Mouse (Mus musculus) embryonic facial prominence, embryonic 12.5 days (tissue): ENCODE measurements around the gene Laptm4a. TPM values are rescaled to one million over a fixed set of nuclear protein-coding genes. Genes with fewer than 3 reads are reported as not detected.

Experiments used
- ATAC-seq: fragments of 200-750 bp; cut with Nextera tagmentation; 2 replicates; pipeline ENCODE4 v1.8.0; 2017; ENCODE audit not compliant: insufficient number of reproducible peaks, insufficient read depth, low FRiP score, low TSS enrichment
- H3K27ac ChIP-seq: fragments of 300-500 bp; sonication (generic); 2 replicates; pipeline ENCODE4 v1.5.1; 2016; ENCODE audit warnings: mild to moderate bottlenecking
- H3K27me3 ChIP-seq: fragments of 300-500 bp; sonication (generic); 2 replicates; pipeline ENCODE4 v1.6.1; 2016; ENCODE audit warnings: mild to moderate bottlenecking, moderate library complexity
- H3K36me3 ChIP-seq: fragments of 300-500 bp; sonication (generic); 2 replicates; pipeline ENCODE4 v1.6.1; 2016; ENCODE audit warnings: mild to moderate bottlenecking
- H3K4me1 ChIP-seq: fragments of 300-500 bp; sonication (generic); 2 replicates; pipeline ENCODE4 v1.6.1; 2016
- H3K4me2 ChIP-seq: fragments of 300-500 bp; sonication (generic); replicated peaks from 2 replicates; pipeline ENCODE4 v1.6.1; 2016; ENCODE audit warnings: mild to moderate bottlenecking, moderate library complexity
- H3K4me3 ChIP-seq: fragments of 300-500 bp; sonication (generic); 2 replicates; pipeline ENCODE4 v1.5.1; 2016; ENCODE audit warnings: mild to moderate bottlenecking
- H3K9ac ChIP-seq: fragments of 300-500 bp; sonication (generic); 2 replicates; pipeline ENCODE4 v1.6.1; 2016; ENCODE audit warnings: mild to moderate bottlenecking, moderate library complexity
- H3K9me3 ChIP-seq: fragments of 300-500 bp; sonication (generic); 2 replicates; pipeline ENCODE4 v1.6.1; 2016; ENCODE audit warnings: mild to moderate bottlenecking, moderate library complexity
- WGBS: fragments of 180-500 bp; shearing (Covaris S2); methylation state at CpG from one replicate; pipeline ENCODE4 v1.1.7; 2016; 5-methylcytosine and 5-hydroxymethylcytosine counted together
- polyA plus RNA-seq: library from polyadenylated mRNA; unstranded; fragments of >200 nt; fragmentation: Nextera tagmentation; extraction: Ambion mirVana; gene quantifications from 2 replicates; pipeline ENCODE4 v1.2.1, GENCODE M21; 2016

Gene Laptm4a
- polyA plus RNA-seq: 271 and 307 TPM in 2 replicates

DNA sequence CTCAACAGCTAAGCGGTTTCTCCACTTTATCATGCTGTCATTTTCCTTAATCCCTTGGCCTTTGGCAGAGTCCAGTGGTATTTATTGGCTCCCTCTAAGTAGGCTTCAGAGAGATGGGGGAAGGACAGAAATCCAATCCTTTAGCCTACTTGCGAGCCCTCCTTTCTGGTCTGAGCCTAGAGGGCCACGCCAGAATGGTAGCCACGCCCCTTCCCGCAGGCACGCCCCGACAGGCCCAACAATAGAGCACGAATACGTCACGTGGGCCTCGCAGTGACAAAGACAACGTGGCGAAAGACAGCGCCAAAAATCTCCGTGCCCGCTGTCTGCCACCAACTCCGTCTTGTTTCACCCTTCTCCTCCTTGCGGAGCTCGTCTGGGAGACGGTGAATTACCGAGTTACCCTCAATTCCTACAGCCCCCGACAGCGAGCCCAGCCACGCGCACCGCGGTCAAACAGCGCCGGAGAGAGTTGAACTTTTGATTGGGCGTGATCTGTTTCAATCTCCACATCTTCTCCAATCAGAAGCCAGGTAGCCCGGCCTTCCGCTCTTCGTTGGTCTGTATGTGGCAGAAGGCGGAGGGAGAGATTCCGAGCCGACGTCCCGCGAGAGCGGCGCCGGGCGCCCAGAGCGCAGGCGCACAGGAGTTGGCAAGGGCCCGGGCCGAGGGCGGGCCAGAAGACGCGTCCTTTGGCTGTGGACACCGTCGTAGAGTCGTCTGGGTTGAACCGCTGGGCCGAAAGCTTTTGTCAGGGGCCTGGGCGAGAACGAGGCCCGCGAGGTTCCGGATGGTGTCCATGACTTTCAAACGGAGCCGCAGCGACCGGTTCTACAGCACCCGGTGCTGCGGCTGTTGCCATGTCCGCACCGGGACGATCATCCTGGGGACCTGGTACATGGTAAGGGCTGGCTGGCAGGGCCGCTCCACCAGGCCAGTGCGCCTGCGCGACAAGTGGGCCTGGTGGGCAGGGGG is at the start of gene Laptm4a:
Laptm4a (plus strand) TSS at position 271 of the 975 bp plus-strand sequence.
- H3K4me3 ChIP-seq: peak within 1 kb of the TSS; percentile 67
- peak within 1 kb of the TSS; percentile 96 for H3K27ac ChIP-seq
- peaks cover 9% of the 10 kb centered on the region for H3K36me3 ChIP-seq
- no peaks in the 10 kb centered on the region for H3K9me3 ChIP-seq
- H3K4me2 ChIP-seq: peak within 1 kb of the TSS; percentile 70
- H3K9ac ChIP-seq: peak within 1 kb of the TSS; percentile 89
- no peaks in the 10 kb centered on the region for H3K27me3 ChIP-seq
- under 1% methylated on average over 73 of the region's 73 CpGs for WGBS
- peak; percentile 97 for ATAC-seq
- H3K4me1 ChIP-seq: peaks cover 29% of the 10 kb centered on the region

DNA sequence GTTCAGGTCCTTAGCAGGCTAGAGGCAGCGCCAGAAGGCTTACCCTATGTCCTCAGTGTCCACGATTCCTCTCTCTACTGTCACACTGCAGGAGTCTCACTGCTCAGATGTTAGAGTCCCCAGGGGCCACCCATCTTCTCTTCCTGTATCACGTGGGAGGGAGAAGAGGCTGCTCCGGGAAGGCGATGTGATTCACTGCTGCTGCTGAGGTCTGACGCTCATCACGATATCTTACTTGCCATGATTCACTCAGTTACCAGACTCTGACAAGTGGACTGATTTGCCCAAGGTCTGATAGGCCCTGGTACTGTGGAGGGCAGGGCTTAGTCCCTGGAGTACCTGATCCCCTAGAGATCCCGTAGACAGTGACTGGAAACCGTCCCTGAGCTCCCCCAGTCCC is 45.9 kb upstream of the Laptm4a start:
- no peak overlapping the region for H3K4me3 ChIP-seq
- H3K27me3 ChIP-seq: no peaks in the 10 kb centered on the region
- ATAC-seq: no peak
- H3K27ac ChIP-seq: no peak overlapping the region
- no peaks in the 10 kb centered on the region for H3K4me1 ChIP-seq
- no peak overlapping the region for H3K9ac ChIP-seq
- WGBS: 83% methylated on average over 9 of the region's 9 CpGs
- H3K4me2 ChIP-seq: no peak overlapping the region
- H3K36me3 ChIP-seq: no peaks in the 10 kb centered on the region
- no peaks in the 10 kb centered on the region for H3K9me3 ChIP-seq

DNA sequence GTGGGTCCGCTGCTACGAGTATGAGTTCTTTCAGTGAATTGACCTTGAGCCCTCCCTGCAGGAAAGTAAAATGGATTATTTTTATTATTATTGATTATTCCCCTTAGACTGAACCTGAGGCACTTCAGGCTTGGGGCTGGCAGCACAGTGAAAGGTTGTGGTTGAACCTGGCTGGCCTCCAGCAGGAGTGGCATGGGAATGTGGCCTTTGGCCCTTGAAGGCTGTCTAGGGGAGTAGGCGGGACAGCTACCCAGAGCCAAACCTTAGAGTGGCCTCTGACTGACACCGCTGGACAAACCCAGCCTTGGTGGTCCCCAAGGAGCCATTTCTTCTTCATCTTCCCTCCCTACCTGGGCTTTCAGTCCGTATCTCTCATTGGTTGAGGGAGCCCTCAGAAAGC is 44.6 kb upstream of the Laptm4a start:
- H3K27ac ChIP-seq: no peak overlapping the region
- H3K9ac ChIP-seq: no peak overlapping the region
- H3K4me1 ChIP-seq: no peaks in the 10 kb centered on the region
- H3K36me3 ChIP-seq: no peaks in the 10 kb centered on the region
- H3K4me3 ChIP-seq: no peak overlapping the region
- ATAC-seq: no peak
- H3K4me2 ChIP-seq: no peak overlapping the region
- WGBS: 72% methylated on average over 5 of the region's 5 CpGs
- H3K9me3 ChIP-seq: no peaks in the 10 kb centered on the region
- no peaks in the 10 kb centered on the region for H3K27me3 ChIP-seq

DNA sequence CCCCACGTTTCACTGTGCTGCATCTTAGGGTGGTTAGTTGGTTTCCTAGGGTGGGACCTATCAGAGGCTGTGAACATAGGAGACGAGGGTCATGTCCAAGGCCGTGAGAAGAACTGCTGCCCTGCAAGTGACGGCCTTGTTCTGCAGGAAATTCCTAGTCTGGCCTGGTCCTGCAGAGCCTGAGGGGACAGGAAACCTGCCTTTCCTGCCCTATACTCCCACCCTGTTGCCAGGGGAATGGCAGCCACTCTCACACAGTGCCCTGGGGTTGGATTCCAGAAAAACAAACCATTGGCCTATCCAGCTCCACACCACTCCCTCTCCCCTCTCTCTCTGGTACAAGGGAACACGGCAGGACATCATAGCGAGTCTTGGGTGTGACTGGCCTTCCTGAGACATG is 44.1 kb upstream of the Laptm4a start:
- H3K36me3 ChIP-seq: no peaks in the 10 kb centered on the region
- H3K9ac ChIP-seq: no peak overlapping the region
- 0 out of 2 replicates have a peak, but pooled peaks have one; percentile 11 for ATAC-seq
- no peak overlapping the region for H3K4me3 ChIP-seq
- H3K9me3 ChIP-seq: no peaks in the 10 kb centered on the region
- H3K27me3 ChIP-seq: no peaks in the 10 kb centered on the region
- no peaks in the 10 kb centered on the region for H3K4me1 ChIP-seq
- no peak overlapping the region for H3K27ac ChIP-seq
- 66% methylated on average over 6 of the region's 6 CpGs for WGBS
- no peak overlapping the region for H3K4me2 ChIP-seq

DNA sequence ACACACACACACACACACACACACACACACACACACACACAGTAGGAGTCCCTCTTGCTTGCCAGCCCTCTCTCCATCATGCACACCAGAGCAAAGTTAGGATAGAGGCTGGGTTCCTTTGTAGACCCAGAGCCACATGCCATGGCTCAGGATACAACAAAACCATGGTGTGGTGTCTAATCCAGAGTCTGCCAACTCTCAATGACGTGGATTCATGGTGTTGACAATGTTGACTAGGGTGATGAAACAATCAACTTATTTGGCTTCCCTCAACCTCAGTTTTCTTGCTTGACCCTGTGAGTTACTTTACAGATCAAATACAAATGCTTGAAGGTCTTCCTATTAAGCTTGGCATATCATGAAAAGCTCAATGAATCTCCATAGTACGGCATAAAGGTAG is 42.7 kb upstream of the Laptm4a start:
- Histone ChIP-seq H3K9me3 (no peaks in the 10 kb centered on the region), H3K36me3 (no peaks in the 10 kb centered on the region), H3K9ac (no peak overlapping the region), H3K27ac (no peak overlapping the region), H3K4me2 (no peak overlapping the region), H3K27me3 (no peaks in the 10 kb centered on the region), H3K4me1 (no peaks in the 10 kb centered on the region), H3K4me3 (no peak overlapping the region)
- no peak for ATAC-seq
- WGBS: 87% methylated on average over 2 of the region's 2 CpGs

DNA sequence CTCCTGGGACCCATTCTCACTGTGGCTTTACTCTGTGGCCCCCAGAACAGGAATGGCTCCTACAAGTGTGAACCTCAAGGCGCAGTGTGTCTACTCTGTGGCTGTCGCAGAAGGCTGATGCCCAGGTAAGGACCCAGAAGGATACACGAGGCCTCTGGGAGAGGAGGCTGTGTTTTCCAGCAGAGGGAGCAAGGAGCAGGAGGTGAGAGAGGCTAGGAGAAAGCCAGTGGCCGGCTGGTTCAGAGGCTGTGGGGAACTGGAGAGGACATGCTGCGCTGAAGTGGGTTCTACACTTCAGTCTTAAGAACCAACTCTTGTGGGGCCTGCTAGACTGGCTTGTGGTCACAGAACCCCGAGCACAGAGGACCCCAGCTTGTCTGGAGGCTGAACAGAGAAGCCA is 42.1 kb upstream of the Laptm4a start:
- Histone ChIP-seq H3K27me3 (no peaks in the 10 kb centered on the region), H3K4me3 (no peak overlapping the region), H3K9ac (no peak overlapping the region), H3K4me2 (no peak overlapping the region), H3K27ac (no peak overlapping the region), H3K9me3 (no peaks in the 10 kb centered on the region), H3K36me3 (no peaks in the 10 kb centered on the region), H3K4me1 (0 out of 2 replicates have a peak, but pooled peaks cover under 1% of the 10 kb centered on the region)
- no peak for ATAC-seq
- WGBS: 53% methylated on average over 6 of the region's 6 CpGs

DNA sequence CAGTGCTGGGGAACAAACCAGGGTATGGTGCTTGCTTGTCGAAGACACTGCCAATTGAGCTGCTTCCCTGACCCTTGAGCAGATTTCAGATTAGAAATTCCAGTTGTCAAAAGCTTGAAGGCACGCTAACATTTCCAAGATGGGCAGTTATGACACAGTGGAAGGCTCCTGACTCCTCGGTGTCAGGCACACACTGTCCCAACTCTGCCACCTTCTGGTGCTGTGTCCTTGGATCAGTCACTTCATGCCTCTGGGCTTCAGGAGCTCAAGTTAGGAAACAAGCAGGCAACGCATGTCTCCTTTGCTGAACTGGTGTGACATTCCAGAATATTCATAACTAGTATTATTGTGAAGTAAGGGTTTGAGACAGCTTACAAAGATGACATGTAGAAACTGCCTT is 39.7 kb upstream of the Laptm4a start:
- peaks cover 17% of the 10 kb centered on the region for H3K4me1 ChIP-seq
- H3K27me3 ChIP-seq: no peaks in the 10 kb centered on the region
- no peaks in the 10 kb centered on the region for H3K36me3 ChIP-seq
- no peaks in the 10 kb centered on the region for H3K9me3 ChIP-seq
- no peak overlapping the region for H3K9ac ChIP-seq
- no peak overlapping the region for H3K4me3 ChIP-seq
- no peak overlapping the region for H3K4me2 ChIP-seq
- H3K27ac ChIP-seq: no peak overlapping the region
- no peak for ATAC-seq
- 44% methylated on average over 4 of the region's 4 CpGs for WGBS

DNA sequence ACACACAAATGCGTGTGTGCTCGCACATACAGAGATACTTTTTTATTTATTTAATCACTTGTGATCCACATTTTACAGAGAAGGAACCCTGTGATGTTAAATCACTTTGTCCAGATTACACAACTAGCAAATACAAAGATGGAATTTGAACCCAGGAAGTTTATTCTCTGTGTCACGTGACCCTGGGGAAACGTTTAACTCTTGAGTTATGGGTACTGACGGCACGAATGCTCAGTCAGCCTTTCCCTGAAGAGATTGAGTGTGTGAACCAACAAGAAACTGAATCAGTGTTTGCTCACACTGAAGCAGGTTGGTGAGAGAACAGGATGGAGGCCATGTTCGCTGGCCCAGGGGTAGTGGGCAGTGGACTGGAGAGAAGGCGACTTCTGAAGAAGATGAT is 39.1 kb upstream of the Laptm4a start:
- H3K4me2 ChIP-seq: no peak overlapping the region
- H3K4me1 ChIP-seq: peaks cover 17% of the 10 kb centered on the region
- H3K27me3 ChIP-seq: no peaks in the 10 kb centered on the region
- H3K27ac ChIP-seq: no peak overlapping the region
- no peaks in the 10 kb centered on the region for H3K9me3 ChIP-seq
- H3K9ac ChIP-seq: no peak overlapping the region
- H3K4me3 ChIP-seq: no peak overlapping the region
- 78% methylated on average over 8 of the region's 8 CpGs for WGBS
- H3K36me3 ChIP-seq: no peaks in the 10 kb centered on the region
- ATAC-seq: no peak

DNA sequence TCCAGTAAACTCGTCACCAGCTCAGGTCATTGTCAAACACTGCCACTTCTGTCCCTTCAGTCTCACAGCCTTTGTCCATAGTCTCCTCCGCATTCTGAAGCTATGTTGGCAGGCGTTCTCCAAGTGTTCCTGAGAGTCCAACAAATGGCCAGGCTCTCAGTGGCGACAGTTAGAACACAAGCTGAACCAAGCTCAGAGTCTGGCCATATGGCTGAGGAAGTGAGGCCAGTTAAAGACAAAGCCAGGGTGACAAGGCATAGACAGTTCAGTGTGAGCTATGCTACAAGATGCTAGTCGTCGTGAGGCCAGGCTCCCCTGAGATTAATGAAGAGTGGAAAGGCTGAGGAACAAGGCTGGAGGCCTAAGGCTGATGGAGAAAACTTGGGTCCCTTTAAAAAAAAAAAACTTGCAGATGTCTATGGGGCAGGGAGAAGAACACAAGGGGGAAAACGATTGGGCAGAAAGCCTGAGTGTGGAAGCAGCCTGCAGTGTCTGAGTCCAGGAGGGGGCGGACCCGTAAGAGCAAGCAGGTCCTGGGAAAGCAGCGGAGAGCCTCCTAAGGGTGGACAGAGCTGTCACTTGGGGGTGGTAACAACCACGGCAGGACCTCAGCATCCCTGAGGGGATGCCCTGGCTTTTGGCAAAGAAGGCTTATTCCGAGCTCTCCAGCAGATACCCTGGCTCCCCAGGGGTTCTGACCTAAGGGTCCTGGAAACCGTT is 36.9 kb upstream of the Laptm4a start:
- Histone ChIP-seq H3K36me3 (no peaks in the 10 kb centered on the region), H3K9ac (no peak overlapping the region), H3K27ac (peak overlapping the region; percentile 66; the same call in 1 of the 2 replicates), H3K9me3 (no peaks in the 10 kb centered on the region), H3K4me2 (peak overlapping the region; percentile 23), H3K27me3 (no peaks in the 10 kb centered on the region), H3K4me3 (no peak overlapping the region), H3K4me1 (peaks cover 17% of the 10 kb centered on the region)
- ATAC-seq: no peak
- WGBS: 25% methylated on average over 13 of the region's 13 CpGs

DNA sequence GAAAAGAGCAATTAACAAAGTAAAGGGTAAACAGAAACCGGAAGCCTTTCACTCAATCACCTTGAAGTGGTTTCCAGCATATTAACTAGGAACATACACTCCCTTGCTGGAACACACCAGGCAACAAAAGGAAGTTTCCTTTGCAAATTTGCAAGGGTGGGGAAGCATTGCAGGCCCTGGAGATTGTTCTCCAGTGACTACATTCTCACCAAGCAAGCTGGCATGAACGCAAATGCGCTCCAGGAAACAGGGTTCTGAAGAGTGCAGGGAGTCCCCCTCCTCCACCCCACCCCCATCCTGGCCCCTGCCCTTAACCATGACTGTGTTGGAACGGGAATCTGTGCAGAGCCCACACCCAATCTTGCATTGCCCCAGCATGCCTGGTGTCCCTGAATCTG is 36.3 kb upstream of the Laptm4a start:
- Histone ChIP-seq H3K4me3 (no peak overlapping the region), H3K9me3 (no peaks in the 10 kb centered on the region), H3K27ac (peak overlapping the region; percentile 66; the same call in 1 of the 2 replicates), H3K27me3 (no peaks in the 10 kb centered on the region), H3K9ac (no peak overlapping the region), H3K4me2 (peak overlapping the region; percentile 23), H3K36me3 (no peaks in the 10 kb centered on the region), H3K4me1 (peaks cover 17% of the 10 kb centered on the region)
- 0 out of 2 replicates have a peak, but pooled peaks have one; percentile 30 for ATAC-seq
- 6% methylated on average over 4 of the region's 4 CpGs for WGBS

DNA sequence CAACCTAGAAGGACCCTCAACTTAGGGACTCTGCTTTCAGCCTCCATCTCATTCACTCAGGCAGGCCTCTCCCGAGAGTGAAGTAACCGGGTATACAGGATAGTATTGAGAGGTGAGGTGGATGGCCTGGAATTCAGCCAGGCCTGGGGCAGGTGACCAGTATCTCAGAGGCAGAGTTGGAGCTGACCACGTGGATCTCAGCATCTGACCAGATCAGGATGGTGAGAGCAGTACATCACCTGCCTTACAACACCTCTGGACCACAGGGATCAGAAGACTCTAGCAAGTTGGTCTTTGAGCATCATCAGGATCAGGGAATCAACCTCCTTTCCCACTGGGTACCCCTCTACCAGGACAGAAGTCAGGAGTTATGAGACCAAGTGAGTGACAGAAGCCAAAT is 35.5 kb upstream of the Laptm4a start:
- Histone ChIP-seq H3K4me1 (peaks cover 17% of the 10 kb centered on the region), H3K27me3 (no peaks in the 10 kb centered on the region), H3K9me3 (no peaks in the 10 kb centered on the region), H3K36me3 (no peaks in the 10 kb centered on the region), H3K27ac (peak overlapping the region; percentile 66; the same call in 1 of the 2 replicates), H3K4me3 (no peak overlapping the region), H3K4me2 (no peak overlapping the region), H3K9ac (no peak overlapping the region)
- 61% methylated on average over 3 of the region's 3 CpGs for WGBS
- ATAC-seq: no peak
